15 mouse cellular contexts compared by ENCODE assay signal in the genomic region with DNA sequence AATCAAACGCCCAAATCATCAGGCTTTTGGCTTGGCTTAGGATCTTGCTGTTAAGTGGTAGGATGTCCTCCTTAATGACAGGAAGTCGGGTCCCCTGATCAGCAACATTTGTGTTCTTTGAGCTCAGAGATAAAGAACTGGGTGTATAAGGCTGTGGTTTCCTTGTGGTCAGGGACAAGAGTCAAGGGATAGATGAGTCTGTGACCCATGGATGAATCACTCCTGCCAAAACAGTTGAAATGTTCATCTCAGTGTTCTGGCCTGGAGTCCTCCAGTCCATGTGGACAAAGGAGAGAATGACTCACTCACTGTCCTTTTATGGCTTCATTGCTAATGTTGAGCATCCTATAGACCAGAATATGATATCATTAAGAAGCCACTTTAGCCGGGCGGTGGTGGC.
DNase-seq lines count a peak whose midpoint lies in the region; ATAC-seq and TF ChIP-seq lines count a peak whose summit lies in the region.
"Had no signal": no experiment of that assay in that cellular context is flagged by ENCODE, and none has a peak within 500 bp of the region (broad histone marks: within the 10 kb centered on the region; RNA-seq: fewer than 3 reads in every experiment).

No protein-coding gene starts in this region.

- H3K4me2 ChIP-seq in kidney, embryonic 15.5 days = no peak overlapping the region
- H3K4me2 ChIP-seq in hindbrain, embryonic 16.5 days (ENCODE audit: low read length) = no peak overlapping the region
- H3K4me2 ChIP-seq: embryonic facial prominence, embryonic 12.5 days; midbrain, embryonic 11.5 days had no signal

- 57% methylated on average over 4 of the region's 4 CpGs for WGBS in kidney, embryonic 15.5 days
- 85% methylated on average over 4 of the region's 4 CpGs for WGBS in hindbrain, embryonic 16.5 days

- DNase-seq in adrenal gland, postnatal 14 days = peak; percentile 18
- no peak for DNase-seq in adrenal gland, postnatal 4 days (ENCODE audit: low spot score in 2 of 2)
- DNase-seq in kidney, adult 9 months = peak; percentile 12
- DNase-seq in spleen, postnatal 4 days (ENCODE audit: low spot score in 2 of 2) = no peak
- DNase-seq: cerebellum, postnatal 10 days had no signal

- peaks cover 38% of the 10 kb centered on the region for H3K79me3 ChIP-seq in C2C12 (ENCODE audit: low read depth)

- no peak overlapping the region for H3K9ac ChIP-seq in kidney, embryonic 15.5 days
- no peak overlapping the region for H3K9ac ChIP-seq in hindbrain, embryonic 16.5 days (ENCODE audit: low read depth, low read length)
- H3K9ac ChIP-seq: embryonic facial prominence, embryonic 12.5 days; liver, embryonic 14.5 days had no signal

- no peaks in the 10 kb centered on the region for H3K9me3 ChIP-seq in kidney, embryonic 15.5 days (replicated peaks)
- no peaks in the 10 kb centered on the region for H3K9me3 ChIP-seq in hindbrain, embryonic 16.5 days (ENCODE audit: control insufficient read depth, low read length)
- H3K9me3 ChIP-seq: embryonic facial prominence, embryonic 12.5 days had no signal

- H3K4me1 ChIP-seq in kidney, embryonic 15.5 days = no peaks in the 10 kb centered on the region
- no peaks in the 10 kb centered on the region for H3K4me1 ChIP-seq in hindbrain, embryonic 16.5 days (ENCODE audit: control insufficient read depth, insufficient read depth, low read depth, low read length)

- no peak for TF ChIP-seq CTCF in C2C12 (IDR thresholded peaks at IDR 0.05; ENCODE audit: control insufficient read depth, insufficient read depth, insufficient read length)

- no peak for ATAC-seq in kidney, embryonic 15.5 days (replicated peaks; ENCODE audit: low FRiP score)
- peak; percentile 55 for ATAC-seq in granulocyte monocyte progenitor cell, adult 5-6 weeks (replicated peaks; ENCODE audit: poor library complexity, severe bottlenecking)
- no peak for ATAC-seq in hindbrain, embryonic 16.5 days
- ATAC-seq: forebrain, embryonic 14.5 days had no signal

- no peaks in the 10 kb centered on the region for H3K36me3 ChIP-seq in kidney, embryonic 15.5 days
- peaks cover 16% of the 10 kb centered on the region for H3K36me3 ChIP-seq in C2C12 (ENCODE audit: control insufficient read depth, insufficient read depth)
- H3K36me3 ChIP-seq in hindbrain, embryonic 16.5 days (ENCODE audit: control insufficient read depth, insufficient read depth, low read length) = no peaks in the 10 kb centered on the region
- H3K36me3 ChIP-seq: embryonic facial prominence, embryonic 12.5 days had no signal

- no peak overlapping the region for H3K4me3 ChIP-seq in kidney, embryonic 15.5 days (replicated peaks)
- H3K4me3 ChIP-seq in C2C12 (ENCODE audit: insufficient read depth, poor library complexity, severe bottlenecking) = no peak overlapping the region
- no peak overlapping the region for H3K4me3 ChIP-seq in hindbrain, embryonic 16.5 days (ENCODE audit: low read length)
- H3K4me3 ChIP-seq: embryonic facial prominence, embryonic 12.5 days; heart, adult 2 months; layer of hippocampus, adult 2 months had no signal

- no peaks in the 10 kb centered on the region for H3K27me3 ChIP-seq in kidney, embryonic 15.5 days
- no peaks in the 10 kb centered on the region for H3K27me3 ChIP-seq in C2C12 (ENCODE audit: control insufficient read depth, insufficient read depth, insufficient read length)
- no peaks in the 10 kb centered on the region for H3K27me3 ChIP-seq in hindbrain, embryonic 16.5 days (replicated peaks; ENCODE audit: control insufficient read depth, insufficient read depth, low read length)
- H3K27me3 ChIP-seq: embryonic facial prominence, embryonic 12.5 days had no signal

- H3K79me2 ChIP-seq in C2C12 (ENCODE audit: control insufficient read depth, insufficient read depth) = peaks cover 72% of the 10 kb centered on the region

- H3ac ChIP-seq in C2C12 (ENCODE audit: control insufficient read depth, insufficient read length, low read depth) = no peak overlapping the region

- H3K27ac ChIP-seq in kidney, embryonic 15.5 days = no peak overlapping the region
- H3K27ac ChIP-seq in hindbrain, embryonic 16.5 days (ENCODE audit: low read depth, low read length) = no peak overlapping the region
- H3K27ac ChIP-seq: embryonic facial prominence, embryonic 12.5 days; heart, adult 2 months; layer of hippocampus, adult 2 months; liver, embryonic 14.5 days had no signal

TF ChIP-seq in C2C12, 6 proteins besides CTCF, POLR2A, EP300 and RAD21:
- TF ChIP-seq MAX (IDR thresholded peaks at IDR 0.05) = peak; percentile 92
- peak; percentile 96 for TF ChIP-seq FOSL1 (IDR thresholded peaks at IDR 0.05; ENCODE audit: insufficient read depth, low read length, poor library complexity, severe bottlenecking)
- no peak for TF ChIP-seq USF1 (IDR thresholded peaks at IDR 0.05; ENCODE audit: low read depth)
- TF ChIP-seq MYOG (IDR thresholded peaks at IDR 0.05; ENCODE audit: control insufficient read depth, extremely low read depth, insufficient read length) = no peak

Comparison
In these comparisons a context has a peak if more than half of its experiments do, and no peak if none do; other contexts are left out.
1. DNase-seq: peak in adrenal gland, postnatal 14 days (single experiment) and kidney, adult 9 months (single experiment); none in adrenal gland, postnatal 4 days (0 of 2) and spleen, postnatal 4 days (0 of 2).